Mouse (Mus musculus) gastrocnemius, adult 18-20 months (tissue): ENCODE measurements at regions not wholly inside any gene's neighbourhood (a gene's known extent, or its start where the extent isn't known, plus 50 kb on each side); places are given as distances from the start of the nearest gene placed in this dataset.

Experiments
- DNase-seq: peaks from one replicate; pipeline ENCODE4 v3.0.0; 2021; ENCODE audit warnings: low spot score

- peak; percentile 5 for DNase-seq
These were observed 212.6 kb downstream of the Pik3r1 start for GRCm38 (mm10) chr13:101555371-101555874.

GRCm38 (mm10) chr13:101553131-101553549 lies 214.9 kb downstream of the Pik3r1 start:
- no peak for DNase-seq

DNA sequence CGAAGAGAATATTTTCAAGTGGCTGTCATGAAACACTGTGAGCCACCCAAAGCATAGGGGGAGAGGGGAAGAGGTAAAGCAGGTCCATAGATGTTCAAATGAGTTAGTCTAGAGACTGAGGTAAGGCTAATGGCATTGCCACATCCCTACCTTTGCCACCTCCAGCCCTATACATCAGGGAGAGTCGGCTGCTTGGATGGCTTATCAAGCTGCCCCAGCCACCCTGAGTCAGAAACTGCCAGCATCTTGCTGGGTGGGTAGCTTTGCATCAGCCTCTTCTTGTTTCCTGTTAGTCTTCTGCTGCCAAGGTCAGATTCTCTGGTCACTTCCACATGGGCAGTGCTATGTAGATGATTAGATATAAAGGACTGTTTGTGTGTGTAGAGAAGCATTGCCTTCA lies 215.6 kb downstream of the Pik3r1 start:
- no peak for DNase-seq

DNA sequence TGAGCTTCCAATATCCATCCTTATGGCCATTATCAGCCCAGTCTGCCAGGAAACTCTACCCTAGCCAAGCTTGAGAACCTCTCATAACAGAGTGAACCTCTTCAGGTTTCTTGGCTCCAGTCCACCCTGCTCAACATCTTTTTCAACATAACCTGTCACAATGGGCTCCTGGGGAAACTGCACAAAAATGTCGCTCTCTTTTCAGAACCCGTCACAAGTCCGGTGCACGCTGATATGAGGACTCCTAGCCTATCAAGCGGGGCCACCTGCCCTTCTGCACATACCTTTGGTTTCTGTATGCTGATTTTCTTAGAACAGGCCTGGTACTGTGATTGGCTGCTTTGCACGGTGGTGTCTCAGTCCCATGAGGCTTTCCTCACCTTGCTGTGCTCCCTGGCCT lies 216.9 kb downstream of the Pik3r1 start:
- no peak for DNase-seq

DNA sequence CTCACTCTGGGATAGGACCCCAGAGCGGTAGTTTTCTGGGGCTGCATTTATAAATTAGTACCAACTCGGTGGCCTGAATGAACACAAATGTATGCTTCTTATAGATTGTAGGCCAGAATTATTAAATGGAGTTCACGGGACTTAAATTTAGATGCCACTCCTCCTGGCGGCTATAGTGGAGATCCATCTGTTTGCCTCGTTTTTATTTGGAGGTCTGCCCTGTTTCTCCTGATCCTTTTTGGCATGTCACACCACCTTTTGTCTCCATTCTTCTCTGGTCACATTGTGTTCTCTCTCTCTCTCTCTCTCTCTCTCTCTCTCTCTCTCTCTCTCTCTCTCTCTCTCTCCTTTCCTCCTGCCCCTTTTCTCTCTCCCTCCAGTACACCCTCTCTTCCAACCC lies 217.5 kb downstream of the Pik3r1 start:
- DNase-seq, result no peak

DNA sequence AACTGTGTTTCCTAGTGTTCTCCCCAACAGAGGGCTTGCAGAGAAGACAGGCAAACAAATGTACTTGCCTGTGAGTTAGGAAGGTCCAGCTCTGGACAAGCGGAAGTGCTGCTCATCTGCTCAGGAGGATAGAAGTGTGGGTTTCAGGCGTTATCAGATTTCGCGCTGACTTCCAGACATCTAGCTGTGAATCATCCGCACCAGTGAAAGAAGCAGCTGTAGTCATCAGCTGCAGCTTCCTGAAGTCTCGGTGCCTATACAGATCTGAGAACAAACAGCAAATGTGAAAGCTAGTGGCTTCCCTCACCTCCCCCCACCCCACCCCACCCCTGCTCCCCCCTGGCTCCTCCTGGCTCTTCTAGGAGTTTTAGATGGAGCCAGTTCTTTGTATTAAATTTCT lies 220.1 kb downstream of the Pik3r1 start:
- no peak for DNase-seq

- no peak for DNase-seq
These were observed 220.7 kb downstream of the Pik3r1 start for GRCm38 (mm10) chr13:101547365-101547764.

DNA sequence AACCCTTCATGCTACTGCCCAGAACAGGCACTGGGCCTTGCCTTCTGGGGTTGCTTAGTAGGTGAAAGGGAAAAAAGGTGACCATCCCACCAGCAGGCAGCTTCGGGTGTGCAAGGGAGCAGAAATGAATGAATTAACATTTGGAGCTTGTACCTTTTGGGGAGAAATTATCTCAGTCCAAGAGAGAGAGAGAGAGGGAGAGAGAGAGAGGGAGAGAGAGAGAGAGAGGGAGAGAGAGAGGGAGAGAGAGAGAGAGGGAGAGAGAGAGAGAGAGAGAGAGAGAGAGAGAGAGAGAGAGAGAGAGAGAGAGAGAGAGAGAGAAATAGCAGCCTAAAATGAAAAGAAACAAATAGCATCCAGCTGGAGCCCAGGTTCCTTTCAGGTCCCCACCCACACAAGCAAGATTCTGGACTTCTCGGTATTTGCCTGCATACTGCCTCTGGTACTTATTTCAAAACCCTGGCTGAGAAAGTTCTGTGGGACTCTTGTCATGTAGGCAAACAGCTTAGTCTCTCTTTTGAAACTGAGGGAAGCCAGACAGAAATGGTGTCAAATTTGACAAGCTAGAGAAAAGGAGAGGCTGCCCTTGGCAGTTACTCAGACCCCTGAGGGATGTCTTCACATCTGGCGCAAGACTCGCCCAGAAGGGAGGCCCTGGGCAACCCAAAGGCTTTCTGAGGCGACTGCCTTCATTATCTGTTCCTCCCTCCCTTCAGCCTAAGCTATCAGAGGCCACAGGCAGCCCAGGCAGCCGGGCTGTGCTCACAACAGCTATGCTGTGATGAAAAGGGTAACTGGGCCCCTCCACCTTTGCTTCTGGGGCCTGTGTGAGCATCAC lies 222.5 kb downstream of the Pik3r1 start:
- DNase-seq, result peak; percentile 10

- DNase-seq, result no peak
These were observed 227.4 kb downstream of the Pik3r1 start for GRCm38 (mm10) chr13:101540391-101541191.

GRCm38 (mm10) chr13:101538110-101538509 lies 229.9 kb downstream of the Pik3r1 start:
- no peak for DNase-seq

DNA sequence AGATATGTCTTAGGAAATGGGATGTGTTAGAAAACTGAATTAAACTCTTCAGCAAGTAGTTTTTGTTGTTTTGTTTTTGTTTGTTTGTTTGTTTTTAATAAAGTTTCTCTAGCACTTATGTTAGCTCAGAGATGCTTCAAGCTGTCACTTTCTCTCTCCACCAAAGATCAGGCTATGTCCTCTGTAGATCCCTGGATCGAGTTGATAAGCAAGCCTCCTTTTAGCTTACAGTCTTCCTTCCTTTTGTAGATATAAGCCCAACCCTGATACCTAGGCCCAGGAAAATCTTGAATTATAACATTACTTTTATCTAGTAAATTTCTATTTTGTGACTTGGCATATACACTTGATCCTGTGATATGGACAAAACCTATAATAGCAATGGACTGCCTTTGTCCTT lies 232.0 kb downstream of the Pik3r1 start:
- DNase-seq, result no peak

DNA sequence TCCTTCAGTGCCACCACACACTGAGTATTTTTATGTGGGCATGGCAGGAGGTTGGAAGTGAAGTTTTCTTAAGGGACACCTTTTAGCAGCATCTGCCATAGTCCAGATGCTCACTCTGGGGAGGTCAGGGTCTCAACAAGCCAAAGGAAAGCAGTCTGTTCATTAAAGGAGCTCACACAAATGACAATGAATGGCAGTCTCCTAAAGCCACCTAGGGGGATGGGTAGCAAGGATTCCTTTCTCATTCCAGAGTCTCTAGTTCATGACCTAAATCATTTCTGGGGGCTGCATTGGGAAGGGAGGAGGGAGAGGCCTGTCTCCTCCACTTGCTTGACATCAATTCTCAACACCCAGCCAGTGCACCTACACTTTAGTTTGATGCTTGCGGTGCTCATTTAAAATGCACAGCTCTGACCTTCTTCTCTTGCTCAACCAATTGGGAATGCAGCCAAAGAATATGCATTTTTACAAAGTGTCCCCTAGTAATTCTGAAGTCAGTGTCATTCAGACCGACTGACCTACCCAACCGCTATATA lies 232.6 kb downstream of the Pik3r1 start:
- no peak for DNase-seq

DNA sequence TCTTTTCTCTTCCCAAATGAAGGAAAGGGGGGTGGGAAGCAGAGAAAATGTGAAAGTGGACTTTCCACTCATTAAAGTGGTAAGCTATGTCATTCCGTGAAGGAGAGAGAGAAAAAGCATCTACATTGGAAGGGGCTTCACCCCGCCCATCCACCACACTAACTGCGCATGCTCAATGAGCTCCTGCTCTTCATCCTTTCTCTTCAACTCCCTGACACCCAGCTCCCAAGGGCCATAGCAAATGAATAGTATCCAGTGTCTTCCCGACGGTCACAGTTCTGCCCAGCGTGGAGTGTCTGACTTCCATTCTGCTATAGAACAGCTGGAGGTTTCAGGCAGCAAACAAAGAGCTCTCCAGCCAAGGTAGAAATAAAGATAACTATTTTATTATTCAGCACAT lies 233.5 kb downstream of the Pik3r1 start:
- no peak for DNase-seq

- DNase-seq, result no peak
These were observed 235.1 kb downstream of the Pik3r1 start for GRCm38 (mm10) chr13:101532913-101533312.

DNA sequence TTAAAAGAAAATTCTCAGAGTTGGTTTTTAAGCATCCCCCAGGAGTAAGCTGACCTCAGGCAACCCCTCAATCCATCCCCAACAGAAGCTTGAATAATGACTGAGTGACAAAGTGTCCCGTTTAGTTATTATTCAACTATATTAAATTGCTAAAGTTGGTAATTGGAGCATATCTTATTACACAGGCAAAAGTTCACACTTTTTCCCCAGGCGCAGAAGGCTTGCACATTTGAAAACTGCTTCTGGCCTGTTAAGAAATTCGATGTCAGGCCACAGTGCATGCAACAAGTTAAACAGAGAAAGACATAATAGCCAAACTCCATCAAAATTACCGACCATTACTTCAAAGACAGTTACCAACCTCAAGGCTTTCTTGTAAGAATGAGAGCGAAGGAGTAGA lies 240.3 kb downstream of the Pik3r1 start:
- no peak for DNase-seq

DNA sequence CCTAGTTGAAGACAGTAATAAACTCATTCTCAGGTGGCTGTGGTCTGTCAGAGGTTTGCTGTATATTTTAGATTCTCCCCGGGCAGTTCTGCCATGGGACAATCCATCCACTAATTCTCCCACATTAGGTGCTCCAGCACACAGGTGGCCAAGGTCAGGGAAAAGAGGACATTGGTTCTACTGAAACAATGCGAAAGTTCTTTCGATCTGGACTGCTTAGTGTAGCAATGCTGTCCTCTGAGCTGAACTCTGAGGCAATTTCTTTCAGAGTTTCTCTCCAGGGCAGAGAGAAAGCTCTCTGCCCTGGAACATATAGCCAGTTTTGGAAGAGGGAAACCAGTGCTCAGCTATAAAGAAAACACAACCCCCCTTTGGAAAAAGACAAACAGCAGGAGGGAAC lies 243.2 kb downstream of the Pik3r1 start:
- no peak for DNase-seq

DNA sequence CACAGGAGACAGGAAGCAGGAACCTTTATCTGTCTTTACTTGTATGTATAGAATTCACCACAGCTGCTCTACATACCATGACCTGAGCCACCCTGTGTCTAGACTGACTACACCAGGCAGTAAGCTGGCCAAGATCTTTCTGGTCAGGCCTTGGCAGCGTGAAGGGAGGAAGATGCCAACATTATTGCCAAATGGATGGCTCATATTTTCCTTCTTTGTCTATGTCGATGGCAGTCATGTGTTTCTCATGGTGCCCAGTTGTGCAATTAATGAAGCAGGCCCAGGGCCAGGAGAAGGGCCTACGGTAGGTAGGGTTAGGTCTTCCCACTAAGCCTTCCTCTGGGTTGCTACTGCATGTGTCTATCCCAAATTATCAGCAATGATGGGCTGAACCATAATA lies 243.8 kb downstream of the Pik3r1 start:
- peak; percentile 39 for DNase-seq

DNA sequence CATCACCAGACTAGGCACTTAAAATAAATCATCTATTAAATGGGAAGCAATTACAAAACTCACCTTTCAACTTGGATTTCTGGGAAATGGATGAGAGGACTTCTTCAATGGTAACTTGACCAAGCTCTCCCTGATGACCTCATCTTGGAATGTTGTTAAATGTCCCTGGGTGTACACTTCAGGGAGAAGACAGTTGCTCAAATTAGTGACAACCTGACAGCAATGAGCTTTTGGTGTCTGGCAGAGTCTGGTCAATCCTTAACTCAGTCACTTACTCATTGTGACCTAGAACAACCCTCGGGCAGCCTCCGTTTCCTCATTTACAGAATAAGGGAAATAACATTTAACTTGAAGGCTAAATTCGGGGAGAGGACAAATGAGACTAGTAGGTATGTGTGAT lies 244.5 kb downstream of the Pik3r1 start:
- DNase-seq, result no peak

GRCm38 (mm10) chr13:101522597-101522996 lies 245.4 kb downstream of the Pik3r1 start:
- no peak for DNase-seq

- peak; percentile 32 for DNase-seq
These were observed 254.7 kb downstream of the Pik3r1 start for GRCm38 (mm10) chr13:101513354-101513753.

DNA sequence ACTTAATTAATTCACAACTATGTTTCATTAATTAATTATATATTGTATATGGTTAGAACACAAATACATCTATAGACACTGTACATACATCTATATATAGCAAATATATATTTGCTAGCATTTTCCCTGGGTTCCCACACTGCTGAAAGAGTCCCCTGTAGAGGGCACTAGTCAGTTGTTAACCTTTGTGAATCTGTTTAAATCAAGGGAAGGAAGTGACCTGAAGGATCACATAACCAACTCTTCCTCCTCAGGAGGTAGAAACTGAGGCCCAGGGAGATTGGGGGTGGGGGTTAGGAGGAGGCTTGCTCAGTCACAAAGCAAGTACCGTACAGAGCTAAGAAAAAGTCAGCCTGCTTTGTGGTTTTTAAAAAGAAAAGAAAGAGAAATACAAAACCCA lies 258.1 kb downstream of the Pik3r1 start:
- peak; percentile 28 for DNase-seq

DNA sequence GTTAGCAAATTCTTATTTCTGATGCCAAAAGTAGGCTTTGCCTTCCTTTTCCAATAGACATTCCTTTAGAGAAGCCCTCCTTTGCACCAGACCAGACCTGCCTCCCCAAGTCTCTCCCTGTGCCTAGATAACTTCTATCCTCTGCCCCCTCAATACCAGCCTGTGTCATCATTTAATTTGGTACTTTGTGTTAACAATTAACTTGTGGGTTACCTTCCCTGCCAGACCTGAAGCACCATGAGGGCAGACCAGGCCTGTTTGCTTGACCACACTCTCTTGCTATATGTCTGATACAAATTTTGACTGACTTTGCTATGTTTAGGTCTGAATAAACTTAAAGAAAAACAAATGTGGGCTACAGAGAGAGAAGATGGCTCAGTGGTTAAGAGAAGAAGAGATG lies 259.7 kb downstream of the Pik3r1 start:
- DNase-seq, result no peak
